Mouse (Mus musculus) adrenal gland, adult 8-10 months (tissue): ENCODE measurements at regions not wholly inside any gene's neighbourhood (a gene's known extent, or its start where the extent isn't known, plus 50 kb on each side); places are given as distances from the start of the nearest gene placed in this dataset.

Source experiments
- DNase-seq: peaks from one replicate; pipeline ENCODE4 v3.0.0; 2022

DNA sequence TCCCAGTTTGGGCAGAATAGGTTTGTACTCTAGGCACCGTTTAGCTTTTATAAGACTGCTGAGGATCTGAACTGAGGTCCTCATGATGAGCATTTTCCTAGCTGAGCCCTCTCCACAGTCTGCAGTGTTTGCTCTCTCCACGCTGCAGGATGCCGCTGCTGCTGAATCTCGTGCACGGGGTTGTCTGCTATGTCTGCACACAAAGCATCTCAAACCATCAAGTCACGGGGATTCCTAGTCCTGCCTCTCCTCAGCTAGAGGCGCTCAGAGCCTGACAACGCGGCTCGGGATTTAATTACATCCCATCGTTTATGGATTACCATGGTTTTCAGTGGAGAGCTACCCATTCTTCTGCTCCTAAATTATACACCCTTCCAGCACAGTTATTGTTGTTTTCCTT is 175.6 kb downstream of the Rnf144b start:
- no peak for DNase-seq

DNA sequence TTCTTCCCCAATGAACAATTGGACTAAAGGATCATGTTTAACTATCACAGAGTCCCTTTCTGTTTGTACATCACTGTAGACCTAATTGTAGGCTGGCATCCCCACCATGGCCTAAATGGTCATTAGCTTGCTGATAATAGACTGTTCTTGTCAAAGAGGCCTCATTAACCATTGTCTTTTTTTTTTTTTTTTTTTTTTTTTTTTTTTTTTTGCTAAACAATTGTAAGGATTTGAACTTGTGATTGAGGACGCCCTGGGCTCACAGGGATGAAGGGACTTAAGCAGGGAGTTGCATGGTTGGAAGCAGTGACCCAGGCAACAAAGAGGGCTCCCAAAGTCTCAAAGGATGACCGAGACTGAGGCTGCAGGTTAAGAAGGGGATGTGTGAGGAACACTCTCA is 178.0 kb downstream of the Rnf144b start:
- no peak for DNase-seq

DNA sequence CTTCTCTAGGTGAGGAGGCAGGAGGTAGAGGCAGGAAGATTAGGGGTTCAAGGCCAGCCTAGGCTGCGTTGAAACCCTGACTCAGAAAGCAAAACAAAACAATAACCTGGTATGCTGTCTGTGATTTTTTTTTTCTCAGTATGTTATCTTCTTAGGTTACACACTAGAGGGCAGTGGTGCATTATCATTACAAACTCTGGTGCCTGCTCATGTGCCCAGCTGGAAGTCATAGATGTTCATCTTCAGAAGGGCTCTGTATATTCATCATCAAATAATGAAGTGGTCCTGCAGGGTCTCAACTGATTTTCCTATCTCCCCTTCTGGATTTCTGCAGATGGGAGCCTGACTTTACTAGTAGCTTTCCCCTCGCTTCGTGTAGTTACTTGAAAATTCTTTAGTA is 178.6 kb downstream of the Rnf144b start:
- DNase-seq, result no peak

DNA sequence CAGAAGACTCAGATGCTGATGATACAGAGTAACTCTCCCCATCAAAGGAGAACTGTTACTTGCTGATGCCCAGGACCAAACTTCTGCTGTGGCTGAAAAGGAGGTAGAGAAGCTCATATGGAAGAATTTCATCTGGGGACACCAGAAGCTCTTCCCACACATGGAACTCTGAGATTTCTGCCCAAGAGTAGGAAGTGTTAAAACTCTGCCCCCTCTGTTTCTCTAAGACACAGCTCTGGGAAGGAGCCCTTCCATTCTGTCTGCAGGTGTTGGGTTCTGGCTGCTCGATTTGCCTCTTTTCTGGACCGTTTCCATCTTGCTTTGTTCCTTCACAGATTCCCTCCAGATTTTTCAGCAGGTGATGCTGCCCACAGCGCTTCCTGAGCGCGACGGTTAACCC is 187.0 kb downstream of the Rnf144b start:
- DNase-seq, result no peak

DNA sequence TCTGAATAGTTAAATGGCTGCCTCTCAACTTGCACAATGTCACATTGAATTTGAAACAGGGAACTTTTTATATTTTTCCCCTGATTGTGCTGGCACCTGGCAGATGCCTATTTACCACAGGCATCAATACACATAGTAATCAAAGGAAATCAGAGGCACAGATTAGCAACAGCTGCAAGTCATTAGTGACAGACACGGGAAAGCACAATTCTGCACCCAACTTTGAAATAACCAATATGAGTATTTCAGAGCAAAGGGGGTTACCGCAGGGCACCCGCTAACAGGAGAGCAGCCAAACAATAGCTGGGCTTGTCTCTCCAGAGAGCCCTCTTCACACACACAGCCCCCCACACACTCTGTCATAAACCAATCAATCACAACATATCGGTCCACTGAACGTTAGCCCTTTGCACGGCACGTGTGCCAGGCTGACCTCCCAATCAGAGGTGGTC is 188.3 kb downstream of the Rnf144b start:
- DNase-seq, result no peak

DNA sequence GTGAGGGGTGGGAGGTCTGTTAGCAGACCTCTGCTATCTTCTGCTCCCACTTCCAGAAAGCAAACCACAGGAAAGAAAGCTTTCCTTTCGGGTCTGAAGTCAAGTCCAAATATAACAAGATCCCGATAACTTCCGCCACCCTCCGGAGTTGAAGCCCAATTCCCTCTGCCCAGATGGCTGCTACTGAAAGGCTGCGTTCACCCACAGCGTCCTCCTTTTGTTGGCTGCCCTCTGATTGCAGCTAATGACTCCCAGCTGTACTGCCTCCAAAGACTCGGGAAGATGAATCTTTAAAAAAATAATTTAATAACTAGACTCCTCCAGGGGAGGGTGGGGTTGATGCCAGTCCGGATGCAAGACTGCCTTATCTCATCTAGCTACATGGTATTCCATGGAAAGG is 197.1 kb downstream of the Rnf144b start:
- no peak for DNase-seq

DNA sequence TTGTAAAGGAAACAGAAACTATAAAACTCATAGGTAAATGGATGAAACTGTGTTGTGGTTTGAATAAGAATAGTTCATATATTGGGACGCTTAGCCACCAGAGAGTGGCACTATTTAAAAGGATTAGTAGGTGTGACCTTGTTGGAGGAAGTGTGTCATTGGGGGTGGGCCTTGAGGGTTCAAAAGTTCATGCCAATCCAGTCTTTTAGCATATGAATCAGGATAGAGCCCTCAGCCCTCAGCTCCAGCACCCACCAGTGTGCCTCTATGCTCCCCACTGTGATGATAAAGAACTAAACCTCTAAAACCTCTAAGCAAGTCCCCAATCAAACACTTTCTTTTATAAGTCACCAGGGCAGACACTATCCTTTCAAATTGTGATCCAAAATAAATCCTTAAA is 199.4 kb downstream of the Rnf144b start:
- no peak for DNase-seq

DNA sequence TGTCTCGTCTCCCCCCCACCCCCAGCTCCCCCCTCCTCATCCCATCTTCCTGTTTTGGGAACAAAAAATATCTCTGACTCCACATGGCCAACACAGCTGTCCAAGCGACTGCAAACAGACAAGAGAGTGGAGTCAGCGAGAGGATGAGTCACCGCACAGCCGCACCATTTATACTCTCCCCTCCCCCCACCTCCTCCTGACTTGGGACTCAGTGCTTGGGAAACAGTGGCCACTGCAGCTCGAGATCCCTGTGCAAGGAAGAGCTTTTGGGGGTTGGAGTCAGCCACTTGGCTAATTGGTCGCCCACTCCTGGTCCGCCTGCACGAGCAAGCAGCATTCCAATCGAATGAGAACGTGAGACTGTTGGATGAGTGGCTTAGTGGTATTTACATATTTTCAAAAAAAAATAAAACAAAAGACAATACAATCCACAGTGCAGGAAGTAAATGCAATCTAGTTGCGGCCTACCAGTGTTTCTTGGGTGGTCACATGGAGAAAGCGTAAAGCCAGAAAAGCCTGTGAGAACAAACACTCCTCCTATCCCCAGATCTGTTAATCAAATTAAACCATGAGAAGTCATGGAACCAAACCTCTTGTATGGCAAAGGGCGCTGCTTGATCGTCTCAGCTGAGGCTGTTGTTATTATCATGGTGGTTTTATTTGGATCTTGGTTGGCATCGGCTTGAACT is 213.7 kb downstream of the Rnf144b start:
- peak; percentile 4 for DNase-seq

DNA sequence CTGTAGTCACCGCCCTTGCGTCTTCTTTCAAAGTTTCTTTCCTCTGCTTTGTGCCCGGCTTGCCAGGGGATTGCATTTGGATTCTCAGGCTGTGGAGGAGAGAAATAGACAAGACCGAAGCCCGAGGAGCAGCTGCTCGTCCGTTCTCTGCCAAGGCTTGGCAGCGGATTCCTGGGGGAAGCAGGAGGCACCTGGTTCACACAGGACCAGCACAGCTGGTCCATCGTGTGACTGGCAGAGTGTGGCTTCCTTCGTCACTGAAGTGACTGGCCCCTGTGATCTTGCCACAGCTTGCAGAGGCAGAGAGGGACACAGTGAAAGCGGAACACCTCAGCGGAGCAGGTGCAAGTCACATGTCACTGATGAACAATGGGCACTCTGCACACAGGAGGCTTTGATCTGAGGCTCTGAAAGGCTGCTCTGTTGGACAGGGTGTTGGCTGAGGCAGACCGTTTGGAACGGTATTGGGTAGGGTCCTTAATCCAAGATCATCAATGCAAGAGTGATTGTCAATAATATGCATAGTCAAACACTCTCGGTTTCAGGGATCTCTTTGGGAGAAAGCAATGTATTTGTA is 214.5 kb downstream of the Rnf144b start:
- no peak for DNase-seq

DNA sequence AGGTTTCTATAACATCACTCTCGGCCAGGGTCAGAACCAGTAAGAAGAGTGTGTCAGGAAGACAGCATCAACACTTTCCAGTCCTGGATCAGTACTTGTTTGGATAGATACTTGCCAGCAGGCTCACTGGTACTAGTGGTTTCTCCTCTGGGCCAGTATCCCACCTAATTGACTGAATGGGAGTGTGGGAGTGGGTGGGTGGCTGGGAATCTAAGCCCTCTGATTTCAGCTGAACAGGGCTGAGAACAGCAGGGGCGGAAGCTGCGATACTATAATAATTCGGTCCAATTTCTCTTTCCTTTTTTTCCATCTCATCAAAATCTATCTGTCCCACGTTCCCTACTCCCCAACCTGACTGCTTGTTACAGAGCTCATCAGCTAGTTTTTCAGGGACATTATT is 217.0 kb downstream of the Rnf144b start:
- DNase-seq, result no peak

DNA sequence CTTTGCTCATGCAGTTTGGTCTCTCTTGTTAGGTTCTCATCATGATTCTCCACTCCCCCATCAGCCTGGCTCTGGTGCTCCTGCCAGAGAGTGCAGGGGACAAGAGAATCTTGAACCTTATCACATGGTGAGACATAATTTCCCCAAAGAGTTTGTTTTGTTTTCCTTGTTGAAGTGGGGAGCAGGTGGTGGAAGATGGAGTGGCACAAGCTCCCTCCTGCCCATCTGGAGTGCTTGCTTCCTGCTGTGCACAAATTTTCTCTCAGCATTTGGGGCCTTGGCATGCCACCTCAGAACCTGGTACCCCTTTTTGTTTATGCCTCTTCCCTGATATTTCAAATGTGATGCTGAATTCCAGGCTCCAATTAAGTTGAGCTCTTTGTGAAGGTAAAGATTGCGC is 219.9 kb downstream of the Rnf144b start:
- no peak for DNase-seq

DNA sequence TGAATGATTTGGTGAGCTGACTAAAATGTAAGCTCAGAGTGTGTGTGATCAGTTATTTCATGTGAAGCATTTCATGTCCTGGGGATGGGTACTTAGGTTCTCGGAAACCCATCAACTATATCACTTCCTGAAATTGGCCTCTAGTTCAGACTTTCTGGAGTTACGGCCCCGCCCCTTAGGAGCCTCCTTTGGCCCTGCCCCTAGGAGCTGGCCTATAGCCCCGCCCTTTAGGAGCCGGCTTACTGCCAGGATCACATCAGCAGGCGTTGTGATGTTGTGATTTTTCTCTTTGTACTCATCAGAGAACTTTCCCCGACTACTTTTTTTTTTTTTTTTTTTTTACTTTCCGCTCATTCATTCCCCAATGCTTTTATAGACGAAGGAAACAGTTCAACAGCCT is 223.1 kb downstream of the Rnf144b start:
- peak; percentile 3 for DNase-seq

DNA sequence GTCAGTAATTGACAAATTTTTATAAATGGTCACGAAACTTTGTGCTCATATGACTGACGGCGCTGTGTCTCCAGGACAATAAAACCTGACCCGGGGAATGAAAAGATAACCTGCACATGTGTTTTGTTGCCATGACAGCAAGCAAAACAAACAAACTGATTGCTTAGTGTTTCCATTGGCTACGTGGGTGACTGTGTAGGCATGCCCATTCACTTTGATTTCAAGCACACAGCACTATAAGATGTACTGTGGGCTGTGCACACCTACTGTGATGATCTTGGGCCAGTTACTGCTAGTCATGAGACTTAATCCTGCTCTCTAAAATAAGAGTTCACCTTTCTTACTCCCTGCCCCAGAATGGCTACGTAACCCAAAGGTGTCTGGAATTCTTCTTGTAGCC is 225.4 kb downstream of the Rnf144b start:
- DNase-seq, result no peak

DNA sequence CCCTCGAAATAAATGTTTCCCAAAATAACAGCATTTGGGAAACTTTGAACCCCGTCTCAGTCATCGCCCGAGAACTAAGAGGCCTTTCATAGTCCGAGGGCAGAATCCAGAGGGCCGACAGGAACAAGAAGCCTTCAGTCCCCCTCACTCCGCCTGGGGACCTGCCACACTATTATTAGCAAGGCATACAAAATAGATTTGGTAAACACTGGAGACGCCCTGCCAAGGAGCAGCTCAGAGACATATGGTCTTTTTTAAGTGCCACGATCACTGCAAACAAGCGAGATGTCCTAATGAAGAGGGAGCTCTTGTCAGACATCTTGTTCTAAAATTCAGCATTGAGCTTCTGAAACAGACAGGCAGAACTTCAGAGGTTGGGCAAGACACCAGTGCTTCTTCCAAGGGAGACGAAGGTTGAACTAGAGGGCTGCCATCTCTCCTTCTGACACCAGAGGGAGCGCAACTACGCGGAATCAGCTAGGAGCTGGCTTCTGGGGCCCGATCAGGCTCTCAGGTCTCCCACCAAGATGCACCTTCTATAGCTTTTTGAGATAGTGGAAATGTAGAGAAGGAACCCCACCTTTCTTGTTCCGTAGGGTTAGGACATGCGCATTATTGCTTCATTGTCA is 226.2 kb downstream of the Rnf144b start:
- peak; percentile 23 for DNase-seq

DNA sequence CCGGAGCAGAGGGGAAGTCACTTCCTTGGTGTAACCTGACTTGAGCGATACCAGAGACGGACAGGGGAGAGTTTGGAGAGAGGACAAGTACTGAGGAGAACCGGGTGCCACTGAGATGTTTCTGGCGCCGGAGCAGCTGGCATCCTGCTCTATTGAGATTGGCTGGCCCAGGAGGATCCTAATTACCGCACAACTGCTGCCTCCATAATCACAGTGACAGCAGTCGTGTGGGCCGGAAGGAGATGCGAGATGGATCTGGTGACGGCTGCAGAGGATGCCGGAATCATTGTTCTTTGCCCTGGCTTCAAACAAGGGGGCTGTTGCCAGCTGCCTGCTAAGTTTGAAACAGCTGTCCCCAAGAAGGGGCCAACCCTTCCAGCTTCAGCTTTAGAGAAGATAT is 232.0 kb downstream of the Rnf144b start:
- DNase-seq, result no peak

DNA sequence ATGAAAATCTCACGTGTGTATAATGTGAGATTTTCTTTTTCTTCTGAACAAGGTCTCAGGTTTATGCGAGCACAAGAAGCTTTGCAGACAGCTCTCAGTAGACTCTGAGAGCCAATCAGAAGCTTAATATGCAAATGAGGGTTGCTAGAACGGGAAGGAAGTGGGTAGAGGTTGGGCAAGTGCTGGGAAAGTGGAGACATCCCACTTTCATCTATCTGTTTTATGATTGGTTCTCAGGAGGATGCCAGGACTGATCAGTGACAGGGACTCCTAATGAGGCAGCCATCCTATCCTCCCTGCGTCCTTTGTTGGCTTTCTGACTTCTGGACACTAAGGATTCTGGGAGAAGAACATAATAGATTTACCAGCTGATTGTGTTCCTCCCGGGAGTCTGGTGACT is 232.7 kb downstream of the Rnf144b start:
- no peak for DNase-seq

DNA sequence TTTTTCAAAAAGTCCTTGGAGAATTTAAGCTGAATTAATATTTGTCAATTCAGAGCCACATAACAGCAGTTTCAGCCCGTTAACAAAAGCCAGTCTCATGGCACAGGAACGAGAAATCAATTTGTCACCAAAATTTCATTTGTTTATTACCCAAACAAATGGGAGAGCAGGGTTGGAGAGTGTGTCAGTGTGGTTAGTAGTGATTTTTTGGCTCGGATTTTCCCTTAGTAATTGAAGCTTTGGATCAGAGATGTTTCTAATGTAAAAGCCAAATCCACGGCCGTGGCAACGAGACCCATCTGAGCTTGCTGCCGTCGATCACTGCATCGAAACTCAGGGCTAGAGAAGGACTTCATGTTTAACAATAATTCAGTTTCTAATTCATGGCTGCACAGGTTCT is 236.5 kb downstream of the Rnf144b start:
- no peak for DNase-seq

DNA sequence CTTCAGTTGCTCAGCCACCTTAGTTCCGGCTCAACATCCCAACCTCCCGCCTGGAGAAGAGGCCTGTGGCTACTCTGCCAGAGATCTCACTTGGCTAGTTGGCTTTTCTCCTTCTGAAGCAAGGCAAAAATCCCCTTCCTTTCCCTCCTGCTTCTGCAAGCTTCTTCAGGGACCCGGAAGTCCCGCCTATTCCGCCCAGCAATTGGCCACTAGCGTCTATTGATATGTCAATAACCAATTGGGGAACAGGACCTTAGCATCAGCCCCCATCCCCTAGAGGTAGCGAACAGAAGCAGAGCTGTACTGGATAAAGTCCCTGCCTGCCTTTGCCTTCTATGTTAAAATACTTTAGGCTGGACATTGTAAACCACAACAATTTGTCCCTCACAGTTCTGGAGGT is 243.3 kb downstream of the Rnf144b start:
- no peak for DNase-seq

DNA sequence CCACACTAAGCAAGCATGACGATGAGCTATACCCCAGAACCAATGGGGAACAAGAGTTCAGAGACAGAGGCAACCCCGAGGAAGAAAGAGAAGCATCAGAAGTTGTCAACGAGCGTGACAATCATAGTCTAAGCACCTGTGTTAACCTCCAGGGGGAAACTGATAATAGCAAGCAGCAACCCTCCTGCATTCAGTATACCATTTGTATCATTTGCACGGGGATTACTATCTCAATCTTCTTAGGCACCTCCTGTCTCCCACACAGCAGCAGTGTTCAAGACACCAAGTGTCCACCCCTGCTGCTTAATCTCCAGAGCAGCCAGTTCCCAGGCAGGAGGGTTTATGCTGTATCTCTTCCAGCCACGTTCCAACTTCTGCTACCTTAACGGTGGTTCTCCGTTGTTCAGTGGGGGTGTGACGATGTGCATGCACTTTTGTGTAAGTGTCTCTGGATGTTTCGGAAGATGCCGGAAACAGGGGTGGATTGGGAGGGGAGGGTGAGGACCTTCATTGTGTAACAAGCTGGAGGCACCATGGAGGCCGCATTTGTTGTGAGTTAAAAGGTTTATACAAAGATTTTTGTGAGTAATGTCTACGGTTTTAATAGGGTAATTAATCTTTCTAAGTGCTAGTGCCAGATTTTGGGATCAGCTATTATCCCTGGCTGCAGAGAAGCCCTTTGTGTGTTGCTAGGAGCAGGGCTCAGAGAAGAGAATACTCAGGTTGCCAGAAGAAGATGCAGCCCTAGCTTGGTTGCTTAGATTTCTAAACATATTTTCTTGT is 245.8 kb downstream of the Rnf144b start:
- DNase-seq, result no peak

DNA sequence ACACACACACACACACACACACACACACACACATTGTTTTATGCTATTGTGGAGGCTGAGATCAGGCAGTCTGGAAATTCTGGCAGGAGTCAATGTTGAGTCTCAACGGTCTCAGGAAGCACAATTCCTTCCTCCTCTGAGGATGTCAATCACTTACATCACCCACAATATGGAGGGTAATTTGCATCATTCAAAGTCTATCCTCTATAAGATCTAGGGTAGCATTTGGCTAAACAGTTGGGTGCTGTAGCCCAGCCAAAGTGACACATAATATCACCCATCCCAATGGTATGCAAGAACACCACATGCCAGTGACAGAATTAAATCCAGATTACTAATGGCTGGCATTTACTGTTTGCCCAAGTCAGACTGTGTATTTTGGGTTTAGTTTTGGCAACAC is 252.1 kb downstream of the Rnf144b start:
- no peak for DNase-seq

DNA sequence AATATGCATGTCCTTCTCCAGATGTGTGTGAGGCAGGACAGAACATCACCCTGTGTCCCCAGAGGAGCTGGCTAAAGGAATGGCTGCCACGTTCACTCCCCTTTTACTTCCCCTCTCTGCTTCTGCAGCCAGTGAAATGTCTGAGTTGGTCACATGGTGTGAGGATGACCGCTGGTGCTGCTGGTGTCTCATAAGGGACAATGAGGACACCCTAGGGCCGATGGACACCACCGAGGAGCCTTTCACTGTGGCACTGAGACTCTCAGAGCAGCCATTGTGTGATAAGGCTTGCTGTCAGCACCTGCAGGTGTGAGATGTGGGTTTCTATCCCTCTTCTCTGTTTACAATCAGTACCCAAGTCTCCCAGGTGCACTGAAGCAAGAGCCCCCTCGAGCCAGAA is 268.6 kb downstream of the Rnf144b start:
- no peak for DNase-seq

DNA sequence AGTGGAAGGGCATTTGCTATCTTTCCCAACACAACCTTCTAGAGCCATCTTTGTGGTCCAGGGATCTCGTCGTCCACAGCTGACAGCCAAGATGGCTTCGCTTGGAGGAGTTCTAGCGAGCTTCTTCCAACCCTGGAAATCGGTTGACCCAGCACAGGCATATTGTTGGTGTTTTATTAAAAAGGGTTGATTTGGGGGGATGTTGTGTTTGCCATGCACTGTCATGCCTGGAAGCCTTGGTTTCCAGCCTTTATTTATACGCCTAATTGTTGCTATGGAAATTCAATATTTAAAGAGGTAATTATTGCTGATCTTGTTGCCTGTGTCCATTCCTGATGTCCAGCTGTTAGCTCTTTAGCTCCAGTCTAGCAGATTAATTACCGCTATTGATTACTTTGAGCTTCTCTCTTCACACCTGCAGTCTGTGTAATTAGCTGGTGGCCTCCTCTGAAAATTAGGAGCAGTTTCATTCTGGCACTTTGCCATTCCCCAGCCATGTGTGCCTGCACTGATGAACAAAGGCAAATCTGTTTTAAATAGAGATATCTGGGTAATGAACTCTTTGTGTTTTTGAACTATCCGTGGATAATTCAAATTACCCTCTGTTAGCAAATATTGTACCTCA is 275.4 kb downstream of the Rnf144b start:
- no peak for DNase-seq

DNA sequence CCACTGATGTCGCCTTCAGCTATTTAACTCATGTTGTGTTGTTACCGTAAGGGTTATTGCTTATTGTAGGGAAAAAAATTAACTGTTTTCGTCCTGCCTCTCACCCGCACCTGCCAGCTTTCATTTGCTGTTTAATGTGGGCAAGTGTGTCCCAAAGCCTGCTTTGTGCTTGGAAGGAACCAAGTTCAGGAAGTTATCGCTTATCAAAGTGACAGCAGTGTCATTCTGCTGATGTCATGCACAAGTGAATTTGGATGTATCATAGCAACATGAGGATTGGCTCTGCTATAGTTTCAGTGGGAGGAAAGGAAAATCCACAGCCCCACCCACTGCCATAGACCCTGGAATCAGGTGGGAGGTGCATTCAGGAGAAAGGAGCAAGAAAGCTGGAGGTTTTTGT is 276.5 kb downstream of the Rnf144b start:
- DNase-seq, result no peak
